Mouse (Mus musculus) kidney, postnatal 10 days (tissue): ENCODE measurements around the gene Ifitm5.

ENCODE experiments used
- DNase-seq: peaks from one replicate; pipeline ENCODE4 v3.0.0; 2021; ENCODE audit warnings: mixed read lengths

Gene Ifitm5

DNA sequence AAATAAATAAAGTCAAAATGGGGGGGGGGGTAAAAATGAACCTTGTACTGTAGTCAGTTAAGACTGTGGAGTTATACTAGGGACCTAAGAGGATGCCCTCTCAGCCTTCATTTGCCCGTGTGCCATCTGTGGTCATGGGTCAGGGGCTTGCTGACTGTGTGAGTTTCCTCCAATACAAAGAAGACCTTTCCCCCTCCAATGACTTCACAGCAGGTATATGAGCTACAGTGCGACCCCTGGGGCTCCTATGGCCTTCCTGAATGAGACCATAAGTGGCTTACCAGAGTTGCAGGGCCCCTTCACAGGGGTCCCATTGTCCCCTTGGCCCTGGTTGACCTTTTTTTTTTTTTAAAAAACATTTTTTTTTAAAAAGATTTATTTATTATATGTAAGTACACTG is 11.3 kb upstream of the Ifitm5 start:
- no peak for DNase-seq

GRCm38 (mm10) chr7:140960026-140960425 is 9.9 kb upstream of the Ifitm5 start:
- DNase-seq: no peak

DNA sequence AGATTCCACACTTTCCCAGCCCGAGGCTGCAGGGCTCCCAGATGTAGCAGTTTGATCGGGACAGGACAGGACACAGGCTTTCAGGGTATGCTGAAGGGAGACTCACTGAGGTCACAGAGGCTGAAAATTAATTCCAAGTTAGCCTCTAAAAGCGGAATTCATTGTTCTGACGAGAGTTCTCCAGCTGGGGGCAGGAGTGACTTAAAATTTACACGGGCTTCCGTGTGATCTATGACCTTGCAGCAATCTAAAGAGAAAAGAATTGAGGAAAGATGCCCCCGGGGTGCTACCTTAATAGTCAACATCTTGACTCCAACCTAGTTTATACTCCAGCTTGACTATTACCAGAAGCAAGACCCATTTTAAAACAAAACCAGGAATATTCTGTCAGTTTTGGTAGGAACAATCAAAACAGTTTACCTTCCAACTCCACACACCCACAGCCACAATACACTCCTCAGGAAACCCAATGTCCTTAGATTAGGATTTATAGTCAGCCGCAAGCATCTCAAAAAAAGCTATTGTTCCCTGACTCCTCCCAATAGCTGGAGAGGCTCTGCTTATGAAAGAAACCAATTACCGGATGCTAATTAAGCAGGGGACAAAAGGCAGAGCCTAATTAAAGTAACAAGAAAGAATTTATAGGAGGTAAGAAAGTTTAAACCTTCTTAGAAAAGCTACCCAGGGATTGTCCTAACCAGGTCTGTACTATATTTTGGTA is 9.2 kb upstream of the Ifitm5 start:
- DNase-seq: peak; percentile 81

GRCm38 (mm10) chr7:140956556-140956869 is 6.4 kb upstream of the Ifitm5 start:
- DNase-seq: no peak

DNA sequence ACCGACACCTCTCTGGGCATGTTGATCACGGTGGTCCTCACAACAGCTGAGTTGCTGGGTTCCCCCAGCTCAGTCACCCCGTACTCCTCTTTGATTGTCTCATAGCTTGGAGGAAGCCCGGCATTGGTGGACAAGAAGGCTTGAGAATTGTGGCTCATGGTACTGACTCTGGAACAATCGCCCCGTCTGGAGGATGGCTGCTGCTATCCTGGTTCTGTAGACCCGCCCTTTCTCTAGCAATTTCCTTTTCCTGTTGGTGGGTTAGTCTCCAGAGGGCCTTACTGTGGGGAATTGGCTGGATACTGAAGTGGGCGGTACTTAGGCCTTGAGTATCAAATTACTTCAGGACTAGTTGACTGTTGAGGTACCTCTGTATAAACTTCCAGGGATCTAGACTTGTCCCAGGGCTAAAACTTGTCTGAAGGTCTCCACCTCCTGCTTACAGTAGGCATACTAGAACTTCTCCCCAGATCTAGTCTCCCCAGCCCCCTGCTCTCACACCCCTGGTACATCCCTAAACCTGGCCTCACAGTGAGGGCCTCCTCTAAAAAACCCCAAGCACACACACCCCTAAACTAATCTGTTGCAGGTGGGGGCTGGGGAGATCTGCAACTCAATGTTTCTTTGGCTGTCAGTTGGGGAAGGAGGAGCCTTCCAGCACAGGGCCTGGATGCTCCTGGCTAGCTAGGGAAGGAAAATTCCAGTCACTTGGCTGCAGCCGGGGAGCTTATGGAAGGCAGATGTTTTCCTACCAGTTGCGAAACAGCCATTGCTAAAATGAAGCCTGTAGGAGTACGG is 5.9 kb upstream of the Ifitm5 start, which contains the start of the genes Gm45717 and Ifitm2:
Gm45717 (minus strand) TSS at position 180 of the 798 bp plus-strand sequence.
Ifitm2 (minus strand) TSS at position 230 of the 798 bp plus-strand sequence.
- peak; percentile 92 for DNase-seq

DNA sequence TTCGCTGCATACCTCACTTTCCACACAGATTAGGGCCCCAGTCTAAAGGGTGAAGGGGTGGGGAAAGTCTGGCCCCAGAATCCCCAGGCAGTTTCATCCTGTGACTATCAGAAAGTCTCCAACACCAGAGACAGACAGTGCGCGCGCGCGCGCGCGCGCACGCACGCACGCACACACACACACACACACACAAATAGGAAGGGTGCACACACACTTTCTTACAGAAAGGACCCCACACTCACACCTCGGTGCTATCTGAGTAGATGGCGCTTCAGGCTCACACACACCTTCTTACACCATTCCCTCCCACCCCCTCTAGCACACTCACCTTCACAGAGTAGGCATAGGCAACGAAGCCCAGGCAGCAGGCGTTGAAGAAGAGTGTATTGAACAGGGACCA is 5.3 kb upstream of the Ifitm5 start:
- DNase-seq: peak; percentile 53

DNA sequence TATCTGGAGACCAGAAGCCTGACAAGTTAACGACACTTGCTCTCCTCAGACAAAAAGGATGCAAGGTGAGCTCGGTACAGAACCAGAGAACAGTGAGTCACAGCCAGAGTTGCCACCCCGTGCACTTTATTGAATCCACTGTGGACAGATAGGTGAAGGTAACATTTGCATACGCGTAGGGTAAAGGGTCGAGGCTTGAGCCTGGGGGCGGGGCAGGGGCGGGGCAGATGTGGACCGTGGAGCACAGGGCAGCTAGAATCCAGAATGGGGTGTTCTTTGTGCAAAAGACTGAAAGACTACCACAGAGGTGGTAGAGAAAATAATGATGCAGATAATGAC is 4.6 kb upstream of the Ifitm5 start:
- peak; percentile 67 for DNase-seq

DNA sequence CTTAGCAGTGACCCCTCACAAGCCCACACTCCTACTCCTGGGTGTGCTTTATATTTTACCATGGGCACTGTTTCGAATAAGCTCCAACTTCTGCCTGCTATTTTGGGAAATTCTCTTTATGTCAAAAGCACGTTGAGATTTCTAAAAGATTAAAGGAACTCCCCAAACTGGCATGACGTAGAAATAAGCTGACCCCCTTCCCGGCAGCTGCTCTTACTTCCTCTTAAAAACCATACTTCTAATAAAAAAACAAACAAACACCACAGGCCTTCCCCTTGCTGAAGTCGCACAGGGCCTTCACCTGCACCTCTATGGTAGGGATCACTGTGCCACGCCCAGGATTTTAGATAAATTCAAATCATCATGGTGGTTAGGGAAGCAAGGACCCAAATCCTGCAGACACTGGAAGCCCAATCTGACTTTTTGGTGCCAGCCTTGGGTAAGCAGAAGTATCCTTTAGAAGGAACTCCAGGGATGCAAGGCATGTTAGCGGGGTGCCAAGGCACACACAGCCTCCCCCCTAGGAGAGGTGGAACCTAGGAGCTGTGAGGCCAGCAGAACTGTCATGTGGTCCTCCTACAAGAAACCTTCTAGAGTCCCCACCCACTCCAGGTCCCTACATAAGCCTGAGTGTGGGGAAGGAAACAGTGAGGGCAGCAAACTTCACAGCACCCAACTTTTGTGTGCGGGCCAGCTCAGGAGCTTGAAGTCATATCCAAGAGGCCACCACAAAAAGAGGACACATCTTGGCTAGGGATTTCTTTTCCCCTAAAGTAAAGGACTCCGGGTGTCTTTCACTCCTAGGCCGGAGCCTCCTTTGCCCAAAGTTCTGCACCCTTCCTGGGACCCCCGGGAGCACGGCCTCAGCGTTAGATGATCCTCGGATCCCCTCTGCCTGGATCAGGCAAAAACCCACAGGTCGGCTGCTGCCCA is 4.0 kb upstream of the Ifitm5 start:
- DNase-seq: peak; percentile 25

DNA sequence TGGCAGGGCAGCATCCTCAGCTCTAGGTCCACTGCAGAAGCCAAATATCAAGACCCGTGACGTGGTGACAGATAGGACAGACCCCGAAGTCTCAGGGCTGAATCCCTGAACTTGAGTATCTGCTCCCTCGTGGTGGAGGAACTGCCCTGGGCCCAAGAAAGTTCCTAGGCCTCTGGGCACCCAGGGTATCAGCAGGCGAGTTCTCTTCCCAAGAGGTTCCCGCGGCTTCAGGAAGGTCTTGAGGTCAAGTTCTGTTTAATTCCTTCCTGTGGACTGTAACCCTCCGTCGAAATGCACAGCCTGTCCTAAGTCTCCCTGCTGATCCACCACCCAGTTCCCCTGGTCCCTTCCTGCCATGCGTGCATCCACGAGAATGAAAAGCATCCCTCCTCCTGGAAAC is 3.0 kb upstream of the Ifitm5 start:
- peak; percentile 18 for DNase-seq

DNA sequence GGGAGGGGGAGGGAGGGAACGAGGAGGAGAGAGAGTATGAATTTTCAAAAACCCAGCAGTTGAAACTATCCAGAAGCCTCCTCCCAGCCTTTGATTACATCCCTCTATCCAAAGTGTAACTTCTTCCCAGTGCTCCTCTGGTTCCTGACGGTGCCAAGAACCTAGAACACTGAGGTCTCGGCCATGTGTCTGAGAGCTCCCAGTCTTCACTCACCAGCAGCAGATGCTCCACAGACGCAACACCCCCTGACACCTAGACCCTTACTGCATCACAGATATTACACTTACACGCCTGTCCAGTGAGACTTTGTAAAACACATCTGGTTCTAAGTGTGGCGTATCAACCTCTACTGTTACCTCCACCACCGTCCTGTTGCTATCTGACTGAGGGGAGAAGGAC is 2.4 kb upstream of the Ifitm5 start:
- DNase-seq: no peak

GRCm38 (mm10) chr7:140951765-140952164 is 1.7 kb upstream of the Ifitm5 start:
- DNase-seq: no peak

GRCm38 (mm10) chr7:140951051-140951450 is 960 bp upstream of the Ifitm5 start:
- DNase-seq: peak; percentile 77

DNA sequence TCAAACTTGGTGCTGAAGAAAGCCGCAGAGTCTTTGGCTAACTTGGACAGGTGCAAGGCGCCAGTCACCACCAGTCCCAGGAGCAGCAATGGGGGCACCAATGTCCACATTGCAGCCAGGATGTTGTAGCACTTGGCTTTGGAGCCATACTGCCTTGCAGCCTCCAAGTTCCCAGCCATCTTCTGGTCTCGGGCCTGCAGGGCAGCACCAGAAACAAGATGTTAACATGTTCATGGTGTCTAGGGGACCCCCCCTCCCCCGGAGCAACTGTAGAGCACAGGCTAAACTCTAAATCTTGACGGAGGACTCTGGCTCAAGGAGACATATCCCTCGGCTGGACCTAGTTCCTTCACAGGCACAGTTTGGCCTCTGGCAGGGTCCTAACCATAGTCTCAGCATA is 836 bp downstream of the Ifitm5 start:
- no peak for DNase-seq

- no peak for DNase-seq
These were observed 1.9 kb downstream of the Ifitm5 start for GRCm38 (mm10) chr7:140948161-140948560.

- DNase-seq: no peak
These were observed 3.1 kb downstream of the Ifitm5 start for GRCm38 (mm10) chr7:140946980-140947379.

DNA sequence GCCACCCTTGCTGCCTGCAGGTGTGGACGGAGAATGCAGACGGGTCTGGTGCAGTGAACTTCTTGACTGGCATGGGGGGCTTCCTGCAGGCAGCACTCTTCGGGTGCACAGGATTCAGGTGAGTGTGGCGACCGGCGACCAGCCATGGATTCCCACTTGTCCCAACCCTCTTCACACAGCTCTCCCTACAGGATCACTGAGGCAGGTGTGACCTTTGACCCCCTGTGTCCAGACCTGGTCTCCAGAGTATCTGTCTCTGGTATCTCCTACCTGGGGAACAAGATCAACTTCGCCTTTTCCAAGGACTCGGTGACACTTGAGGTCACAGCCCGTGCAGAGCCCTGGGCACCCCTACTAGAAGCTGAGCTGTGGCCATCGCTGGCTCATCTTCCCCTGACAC is 3.8 kb downstream of the Ifitm5 start:
- DNase-seq: no peak

DNA sequence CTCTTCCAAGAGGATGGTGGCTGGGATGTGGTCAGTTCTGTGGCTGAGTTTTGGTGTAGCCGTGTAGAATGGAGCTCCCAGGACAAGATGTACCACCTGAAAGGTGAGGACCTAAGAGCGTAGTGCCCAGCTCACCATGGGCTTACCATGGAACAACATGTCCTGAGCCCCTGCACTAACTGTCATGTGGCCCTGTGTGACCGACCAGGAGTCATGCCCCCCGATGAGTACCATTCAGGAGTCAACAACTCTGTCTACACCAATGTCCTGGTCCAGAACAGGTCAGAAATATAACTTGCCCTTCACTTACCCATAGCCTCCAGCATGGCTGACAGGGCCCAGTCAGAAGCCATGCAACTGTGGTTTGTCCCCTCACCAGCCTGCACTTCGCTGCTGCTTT is 4.8 kb downstream of the Ifitm5 start:
- no peak for DNase-seq

- DNase-seq: no peak
These were observed 5.9 kb downstream of the Ifitm5 start for GRCm38 (mm10) chr7:140944236-140944635.

GRCm38 (mm10) chr7:140943356-140943755 is 6.7 kb downstream of the Ifitm5 start:
- no peak for DNase-seq

GRCm38 (mm10) chr7:140942811-140943210 is 7.3 kb downstream of the Ifitm5 start:
- DNase-seq: no peak

DNA sequence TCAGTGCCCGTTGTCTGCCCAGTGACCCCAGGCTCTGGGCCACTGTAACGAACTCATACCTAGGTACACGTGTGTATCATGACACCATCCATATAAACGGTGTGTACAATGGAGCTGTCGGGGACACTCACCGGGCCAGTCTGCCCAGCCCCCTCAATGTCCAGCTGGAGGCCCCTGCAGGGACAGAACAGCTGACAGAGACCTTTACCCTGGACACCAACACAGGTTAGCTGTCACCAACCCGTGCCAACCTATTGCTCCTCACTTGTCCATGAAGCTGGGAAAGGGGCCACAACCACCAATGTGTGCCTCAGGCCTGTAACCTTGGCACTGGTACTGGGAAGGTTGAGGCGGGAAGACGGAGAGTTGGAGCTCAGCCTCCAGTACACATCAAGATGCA is 7.8 kb downstream of the Ifitm5 start:
- DNase-seq: peak; percentile 40

- DNase-seq: peak; percentile 93
These were observed 8.7 kb downstream of the Ifitm5 start, which contains the start of gene Pgghg for GRCm38 (mm10) chr7:140941222-140942051. TSS of gene Pgghg (plus strand) at chr7:140941391.
